Mouse (Mus musculus) monocyte, adult 5-6 weeks (primary cell): ENCODE measurements around the gene Adamts7. TPM values are rescaled to one million over a fixed set of nuclear protein-coding genes. Genes with fewer than 3 reads are reported as not detected.

ENCODE experiments used
- ATAC-seq: fragments of 153-309, 156-312 bp; replicated peaks from 2 replicates; pipeline ENCODE4 v1.8.0; 2017; ENCODE audit warnings: mild to moderate bottlenecking; ENCODE audit not compliant: low TSS enrichment, insufficient number of reproducible peaks, severe bottlenecking, poor library complexity, low FRiP score
- total RNA-seq: library from RNA; stranded (forward); fragments of 200-1000, 200-491, 200-594 nt; gene quantifications from 3 replicates; pipeline ENCODE4 v1.2.3, GENCODE M21; 2017

Adamts7 gene
- total RNA-seq, 1 experiment from 2014 or later, result not detected

DNA sequence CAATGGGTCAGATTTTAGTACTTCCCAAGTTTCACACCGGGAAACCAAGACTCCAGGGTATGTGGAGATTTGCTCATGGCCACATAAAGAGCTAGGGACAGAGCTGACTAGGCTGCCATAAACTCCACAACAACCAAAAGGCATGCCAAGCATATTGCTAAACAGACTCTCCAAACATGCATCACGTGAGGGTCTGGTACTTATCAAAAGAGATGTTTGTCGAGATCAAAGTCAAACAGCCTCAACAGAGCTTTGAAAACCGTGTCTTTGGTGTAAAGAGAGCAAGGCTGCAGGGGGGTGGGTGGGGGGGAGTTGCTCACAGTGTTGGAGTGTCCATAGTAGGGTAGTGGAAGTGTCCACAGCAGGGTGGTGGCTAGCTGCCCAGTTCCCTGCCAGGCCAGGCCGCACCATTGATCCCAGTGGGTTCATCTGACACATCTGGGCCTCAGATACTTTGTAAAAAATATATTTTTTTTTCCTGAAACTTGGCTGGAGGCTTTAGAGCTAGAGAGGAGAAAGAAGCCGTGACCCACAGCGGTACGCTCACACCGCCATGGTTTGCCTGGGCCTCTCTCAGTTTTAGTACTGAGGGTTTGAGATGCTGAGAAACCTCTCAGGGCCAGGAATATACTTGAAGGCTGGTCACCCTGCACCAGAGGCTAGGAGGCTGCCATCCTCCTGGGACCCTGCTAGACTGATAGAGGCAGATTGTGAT lies 26.7 kb upstream of the Adamts7 start:
- ATAC-seq, result no peak

DNA sequence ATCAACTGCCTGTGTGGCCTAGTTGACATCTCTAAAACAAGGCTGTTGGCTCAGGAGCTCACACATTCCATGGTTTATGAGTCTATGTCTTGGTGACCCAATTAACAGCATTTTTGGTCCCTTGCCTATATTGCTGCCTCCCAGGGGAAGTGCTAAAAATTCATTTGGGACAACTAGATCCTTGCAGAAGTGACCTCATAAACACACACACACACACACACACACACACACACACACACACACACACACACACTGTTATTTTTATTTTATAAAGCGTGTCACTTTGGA lies 26.2 kb upstream of the Adamts7 start:
- ATAC-seq, result no peak

DNA sequence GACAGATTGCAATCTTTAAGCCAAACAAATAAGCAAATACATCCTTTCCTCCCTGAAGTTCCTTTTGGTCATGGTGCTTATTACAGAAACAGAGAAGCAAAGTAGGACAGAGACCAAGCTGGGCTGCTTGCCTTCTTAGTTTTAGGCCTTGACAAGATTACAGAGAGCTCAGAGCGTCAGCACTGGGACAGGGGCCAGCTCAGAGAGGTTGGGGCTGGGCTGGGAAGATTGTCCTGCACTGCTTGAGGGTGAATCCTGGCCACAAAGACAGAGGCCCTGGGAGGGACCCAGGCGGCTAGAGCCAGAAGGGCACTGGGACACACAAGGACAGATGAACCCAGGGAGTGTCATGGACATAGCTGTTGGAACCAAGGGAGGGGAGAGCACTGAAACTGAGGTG lies 17.1 kb upstream of the Adamts7 start:
- no peak for ATAC-seq

DNA sequence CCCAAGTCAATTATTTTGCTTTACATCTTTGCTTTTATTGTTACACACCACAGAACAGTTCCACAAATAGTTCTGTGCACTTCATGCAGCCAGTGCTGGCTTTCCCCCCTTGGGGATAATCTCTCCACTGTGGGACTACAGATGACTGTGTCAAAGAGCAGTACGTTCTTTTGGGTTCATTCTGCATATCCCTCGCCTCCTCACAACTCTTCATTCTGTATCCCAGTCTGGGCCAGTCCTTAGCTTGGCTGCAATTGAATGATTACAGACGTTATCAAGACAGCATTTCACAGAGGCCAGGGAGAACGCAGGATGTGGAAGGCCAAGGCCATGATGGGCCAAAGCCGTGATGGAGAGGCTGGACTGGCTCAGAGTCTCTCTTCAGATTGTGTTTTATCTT lies 16.0 kb upstream of the Adamts7 start:
- no peak for ATAC-seq

DNA sequence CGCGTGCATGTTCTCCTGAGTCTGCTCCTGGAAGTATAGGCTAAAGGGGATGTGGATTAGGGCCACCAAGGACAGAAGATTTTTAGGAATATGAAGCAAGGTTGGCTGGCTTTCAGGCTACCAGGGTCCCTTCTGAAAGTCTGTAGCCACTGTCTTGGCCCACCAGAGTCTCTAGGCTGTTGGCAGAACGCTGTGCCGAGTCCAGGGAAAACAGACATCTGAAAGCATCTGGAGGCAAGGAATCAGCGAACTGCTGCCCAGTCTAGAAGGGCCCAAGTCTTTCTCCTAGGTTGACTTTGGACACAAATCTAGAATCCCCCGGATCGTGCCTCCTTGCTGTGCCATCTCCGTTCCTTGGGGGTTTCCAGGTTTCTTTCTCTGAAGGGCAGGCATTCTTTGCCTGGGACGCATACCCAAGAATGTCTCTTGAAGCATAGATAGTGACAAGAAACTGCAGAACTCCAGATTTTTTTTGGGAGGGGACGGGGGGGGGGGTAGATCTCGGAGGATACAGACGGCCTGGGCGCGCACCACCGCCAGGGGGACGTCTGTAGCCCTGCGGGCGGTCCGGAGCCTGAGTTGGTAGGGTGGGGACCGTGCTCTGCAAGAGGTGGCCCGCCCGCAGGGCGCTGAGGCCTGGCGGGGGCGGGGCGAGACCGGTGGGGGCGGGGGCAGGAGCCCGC lies 485 bp upstream of the Adamts7 start:
- ATAC-seq, result no peak

DNA sequence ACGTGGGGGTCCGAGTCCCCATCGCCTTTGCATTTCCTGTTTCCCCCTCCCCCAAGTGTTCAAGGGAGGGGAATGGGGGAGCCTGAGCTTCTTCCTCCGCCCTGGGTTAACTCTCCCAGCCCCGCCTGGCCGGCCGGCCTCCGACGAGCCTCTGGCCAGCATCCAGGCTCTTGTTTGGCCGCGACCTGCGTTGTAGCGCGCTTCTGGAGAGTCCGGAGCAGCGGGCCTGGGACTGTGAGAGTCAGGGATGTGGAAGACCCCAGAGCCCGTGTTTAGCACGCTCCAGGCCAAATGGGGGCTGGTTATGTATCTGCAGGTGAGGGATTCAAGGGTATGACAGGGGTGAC lies 853 bp downstream of the Adamts7 start:
- ATAC-seq, result no peak

DNA sequence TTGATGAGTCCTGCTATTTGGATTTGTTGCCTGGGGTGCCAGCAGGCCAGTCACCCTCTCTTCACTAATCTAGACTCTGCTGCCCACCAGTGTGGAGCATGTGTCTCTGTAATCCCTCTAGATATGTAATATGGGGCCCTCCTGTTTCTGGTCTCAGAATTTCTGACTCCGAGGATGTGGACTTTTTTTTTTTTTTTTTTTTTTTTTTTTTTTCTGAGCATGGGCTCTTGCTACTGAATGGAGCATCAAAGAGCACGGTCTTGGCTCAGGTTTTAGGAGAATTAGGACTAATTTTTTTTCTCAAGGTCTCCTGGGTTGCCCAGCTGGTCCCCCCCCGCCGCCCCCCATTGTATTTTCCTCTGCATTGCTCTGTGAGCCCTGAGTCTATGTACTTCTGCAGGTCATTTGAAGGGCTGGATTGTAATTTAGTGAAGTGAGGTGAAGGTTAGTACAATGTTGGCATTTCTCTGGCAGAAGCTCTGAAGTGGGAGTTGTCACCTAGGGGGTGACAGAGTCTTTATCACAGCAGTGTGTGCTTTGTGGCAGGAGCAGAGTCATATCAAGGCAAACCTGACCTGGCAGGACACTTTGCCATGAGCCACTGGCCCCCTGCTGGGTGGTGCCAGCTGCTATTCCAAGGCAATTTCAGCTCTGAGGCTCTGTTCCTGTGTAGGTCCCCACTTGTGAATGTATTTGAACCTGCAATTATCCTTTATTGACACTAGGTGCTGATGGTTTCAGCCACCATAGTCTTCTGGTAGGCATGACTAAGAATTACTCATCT lies 2.0 kb downstream of the Adamts7 start:
- ATAC-seq, result no peak

DNA sequence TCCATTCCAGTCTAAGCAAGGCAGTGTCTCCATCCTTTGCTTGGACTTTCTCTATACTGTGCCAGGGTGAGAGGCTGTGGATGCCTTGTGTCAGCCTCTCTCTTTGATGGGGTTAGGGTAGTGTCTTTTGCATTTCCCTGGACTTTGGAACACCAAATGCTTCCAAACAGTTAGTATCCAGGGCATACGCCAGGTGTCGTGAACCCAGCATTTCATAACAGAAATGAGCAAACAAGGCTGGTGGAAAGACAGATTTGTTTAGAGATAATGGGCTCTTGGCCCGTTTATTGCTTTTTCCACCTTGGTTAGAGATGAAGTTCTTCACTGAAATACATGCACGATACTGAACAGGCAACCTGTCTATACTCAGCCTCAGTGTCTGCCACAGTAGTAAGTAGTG lies 2.7 kb downstream of the Adamts7 start:
- no peak for ATAC-seq

DNA sequence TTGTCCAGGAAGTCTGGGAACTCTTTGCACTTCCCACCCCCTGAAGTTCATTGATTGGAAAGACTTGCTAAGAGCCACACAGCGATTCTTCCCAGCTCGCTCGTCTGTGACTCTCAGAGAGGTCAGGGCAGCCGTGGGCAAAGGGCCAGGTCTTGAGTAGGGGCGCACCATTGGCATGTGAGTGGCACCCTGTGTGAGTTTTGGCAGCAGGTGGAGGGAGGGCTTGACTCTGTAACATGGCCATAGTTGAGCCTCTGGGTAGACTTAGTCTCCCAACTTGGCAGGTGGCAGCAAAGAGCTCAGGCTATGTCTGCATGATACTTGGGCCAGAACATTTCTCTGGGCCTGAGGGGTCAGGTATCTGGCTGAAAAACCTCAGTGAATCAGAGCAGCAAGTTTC lies 3.7 kb downstream of the Adamts7 start:
- no peak for ATAC-seq

DNA sequence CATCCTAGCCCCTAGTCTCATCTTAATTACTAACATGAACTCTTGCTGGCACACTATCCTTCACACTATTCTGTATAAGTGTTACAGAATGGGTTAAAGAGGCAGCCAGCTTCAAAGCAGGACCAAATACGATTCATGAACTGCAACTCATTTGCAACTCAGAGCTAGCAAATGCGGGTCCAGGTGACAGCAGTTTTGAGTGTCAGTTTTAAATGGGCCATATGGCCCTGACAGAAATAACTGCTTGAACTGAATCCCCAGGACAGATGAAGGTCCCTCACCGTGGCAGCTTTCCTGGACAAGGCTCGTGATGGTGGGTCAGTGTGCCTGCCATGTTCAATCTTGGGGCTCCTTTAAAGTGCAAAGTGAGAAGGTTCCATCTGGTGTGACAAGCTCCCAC lies 7.1 kb downstream of the Adamts7 start:
- no peak for ATAC-seq

DNA sequence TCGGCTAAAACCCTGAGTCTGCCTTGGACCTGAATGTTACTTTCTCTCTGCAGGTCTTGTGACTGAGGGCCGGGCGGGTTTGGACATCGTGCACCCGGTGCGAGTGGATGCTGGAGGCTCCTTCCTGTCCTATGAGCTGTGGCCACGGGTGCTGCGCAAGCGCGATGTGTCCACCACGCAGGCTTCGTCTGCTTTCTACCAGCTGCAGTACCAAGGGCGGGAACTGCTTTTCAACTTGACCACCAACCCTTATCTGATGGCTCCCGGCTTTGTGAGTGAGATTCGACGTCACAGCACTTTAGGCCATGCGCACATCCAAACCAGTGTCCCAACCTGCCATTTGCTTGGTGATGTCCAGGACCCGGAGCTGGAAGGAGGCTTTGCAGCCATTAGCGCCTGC lies 8.6 kb downstream of the Adamts7 start:
- ATAC-seq, result no peak

DNA sequence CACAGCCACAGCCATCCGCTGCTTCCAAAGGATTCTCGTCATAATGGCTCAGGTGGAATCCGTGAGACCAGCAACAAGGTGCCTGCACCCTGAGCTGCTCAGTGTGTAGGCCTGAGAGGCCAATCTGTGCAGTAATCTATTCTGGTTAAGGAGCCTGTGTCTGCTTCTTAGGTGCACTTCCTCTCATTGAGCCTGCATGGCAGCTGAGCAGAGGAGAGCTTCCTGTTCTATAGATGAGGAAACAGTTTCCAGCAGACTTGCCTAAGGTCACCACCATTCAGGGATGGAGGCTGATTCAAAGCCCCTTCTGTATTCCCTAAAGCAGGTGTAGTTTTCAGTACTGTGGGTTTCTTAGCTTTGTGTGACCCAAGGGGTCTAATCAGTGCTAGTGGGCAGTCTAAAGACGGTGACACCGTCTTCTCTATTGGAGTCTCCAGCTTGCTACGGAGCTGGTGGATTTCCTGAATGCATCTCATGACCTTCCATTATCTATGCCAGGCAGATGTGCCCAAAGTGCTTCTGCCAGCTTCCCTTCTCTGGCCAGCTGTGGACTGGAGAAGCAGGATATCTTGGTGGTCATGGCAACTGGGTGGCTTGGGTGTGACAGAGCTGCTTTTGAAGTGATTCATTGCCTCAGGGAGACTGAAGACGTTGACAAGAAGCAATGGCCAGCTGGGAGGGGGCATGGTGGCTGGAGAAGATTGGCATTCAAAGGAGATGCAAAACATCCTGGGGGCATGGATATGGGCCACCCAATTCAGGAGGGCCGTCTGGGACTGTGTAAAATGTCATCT lies 9.9 kb downstream of the Adamts7 start:
- ATAC-seq, result no peak

DNA sequence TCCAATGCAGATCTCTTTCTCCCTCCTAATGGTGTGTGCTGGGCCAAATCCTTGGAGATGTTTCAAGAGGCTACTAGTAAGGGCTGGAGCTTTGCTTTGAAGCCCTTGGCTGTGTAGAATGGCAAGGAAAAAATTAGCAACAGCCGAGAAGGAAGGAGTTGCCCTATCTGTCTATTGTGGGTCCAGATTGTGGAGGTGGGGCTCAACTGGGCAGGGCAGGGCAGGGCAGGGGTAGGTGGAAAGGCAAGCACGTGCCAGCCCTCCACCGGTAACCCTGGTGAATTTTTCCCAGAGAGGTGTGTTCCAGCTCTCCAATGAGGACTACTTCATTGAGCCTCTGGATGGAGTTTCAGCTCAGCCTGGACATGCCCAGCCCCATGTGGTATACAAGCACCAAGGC lies 10.5 kb downstream of the Adamts7 start:
- no peak for ATAC-seq

DNA sequence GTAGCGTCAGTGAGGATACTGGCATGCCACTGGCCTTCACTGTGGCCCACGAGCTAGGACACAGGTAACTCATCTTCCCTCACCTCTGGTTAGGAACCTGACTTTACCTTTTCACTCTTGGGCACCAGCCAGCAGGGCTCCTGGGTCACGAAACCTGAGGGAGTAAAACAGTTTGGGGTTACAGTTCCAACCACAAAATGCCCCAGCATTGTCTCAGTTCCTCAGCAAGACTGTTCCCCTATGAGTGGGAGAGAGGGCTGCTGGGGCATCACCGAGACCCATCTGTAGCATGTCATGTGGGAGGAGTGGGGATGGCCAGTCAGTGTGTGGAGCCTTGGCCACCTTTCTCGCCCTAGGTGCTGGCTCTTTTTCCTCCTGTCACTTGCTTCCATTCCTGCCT lies 16.5 kb downstream of the Adamts7 start:
- ATAC-seq, result no peak

DNA sequence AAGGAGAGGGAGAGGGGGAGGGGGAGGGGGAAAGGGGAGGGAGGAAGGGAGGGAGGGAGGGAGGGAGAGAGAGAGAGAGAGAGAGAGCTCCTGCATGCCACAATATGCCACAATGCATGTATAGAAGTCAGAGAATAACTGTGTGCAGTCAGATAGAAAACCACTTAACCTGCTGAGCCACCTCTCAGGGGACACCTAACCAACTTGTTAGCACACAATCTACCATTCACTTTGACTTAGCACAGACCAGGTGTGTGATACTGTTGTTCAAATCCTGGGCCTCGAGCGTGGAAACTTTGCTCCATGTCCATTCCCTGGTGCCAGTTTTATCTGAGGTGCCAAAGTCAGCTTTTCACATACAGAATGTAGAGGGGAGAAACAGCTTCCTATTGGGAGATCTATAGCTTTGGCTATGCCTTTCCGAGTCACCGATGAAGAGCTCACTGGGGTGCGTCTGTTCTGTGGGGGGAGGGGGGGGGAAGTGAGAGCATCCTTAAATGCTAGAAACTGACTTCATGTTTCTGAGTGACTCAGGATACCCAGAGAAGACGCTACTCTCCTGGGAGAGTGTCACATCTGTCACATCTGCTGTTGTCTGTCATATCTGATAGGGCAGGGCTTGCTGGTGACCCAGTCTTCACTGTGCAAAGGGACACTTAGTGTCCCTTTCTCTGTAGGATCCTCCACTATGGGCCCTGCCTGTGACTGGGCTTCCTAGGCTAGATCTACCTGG lies 19.0 kb downstream of the Adamts7 start:
- no peak for ATAC-seq

DNA sequence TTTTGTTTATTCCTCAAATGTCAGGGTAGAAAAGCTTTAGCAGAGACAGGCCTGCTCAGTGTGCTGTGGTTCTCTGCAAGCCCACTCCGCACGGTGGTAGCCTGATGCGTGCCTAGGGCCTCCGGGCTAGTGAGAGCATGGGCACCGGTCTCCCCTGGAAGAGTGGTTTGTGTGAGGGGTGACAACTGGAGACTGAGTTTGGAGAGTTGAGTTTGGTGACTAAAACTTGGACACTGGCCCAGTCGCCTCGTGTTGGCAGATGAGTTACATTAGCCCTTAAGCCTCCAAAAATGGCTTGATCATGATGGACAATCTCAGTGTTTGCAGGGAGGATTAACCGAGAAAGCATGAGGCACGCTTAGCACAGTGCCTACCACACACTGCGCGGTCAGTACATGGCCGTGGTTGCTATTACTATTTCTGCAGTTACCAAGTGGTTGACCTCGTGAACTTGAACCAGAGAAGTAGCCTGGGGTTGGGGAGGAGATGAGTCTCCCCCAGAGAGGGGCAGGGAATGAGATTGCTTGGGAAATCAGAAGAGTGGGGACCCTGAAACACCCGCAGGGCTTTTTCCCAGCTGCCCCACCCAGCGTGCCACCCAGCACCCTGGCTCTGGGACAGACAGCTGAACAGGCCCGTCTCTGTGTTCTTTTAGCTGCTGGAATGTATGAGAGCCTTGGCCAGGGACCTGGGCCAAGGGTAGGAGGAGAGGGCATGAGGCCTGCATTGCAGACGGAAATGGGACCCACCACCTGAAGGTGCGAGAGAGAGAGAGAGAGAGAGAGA lies 20.0 kb downstream of the Adamts7 start:
- no peak for ATAC-seq

DNA sequence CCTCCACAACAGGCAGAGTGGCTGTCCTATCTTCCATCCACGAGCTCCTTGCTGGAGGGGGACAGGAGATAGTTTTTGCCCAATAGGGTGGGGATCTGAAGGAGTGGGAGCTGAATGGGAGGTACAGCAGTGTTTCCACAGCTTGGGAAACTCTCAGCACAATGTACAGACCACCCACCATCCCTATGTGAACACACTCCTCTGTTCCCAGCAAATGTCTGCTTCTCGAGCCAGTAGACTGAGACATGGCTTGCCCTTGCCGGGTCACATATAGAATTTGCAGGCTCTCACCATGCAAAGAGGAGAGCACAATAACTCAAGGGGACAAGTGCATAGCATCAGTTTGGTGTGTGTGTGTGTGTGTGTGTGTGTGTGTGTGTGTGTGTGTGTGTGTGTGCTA lies 20.7 kb downstream of the Adamts7 start:
- ATAC-seq, result no peak

DNA sequence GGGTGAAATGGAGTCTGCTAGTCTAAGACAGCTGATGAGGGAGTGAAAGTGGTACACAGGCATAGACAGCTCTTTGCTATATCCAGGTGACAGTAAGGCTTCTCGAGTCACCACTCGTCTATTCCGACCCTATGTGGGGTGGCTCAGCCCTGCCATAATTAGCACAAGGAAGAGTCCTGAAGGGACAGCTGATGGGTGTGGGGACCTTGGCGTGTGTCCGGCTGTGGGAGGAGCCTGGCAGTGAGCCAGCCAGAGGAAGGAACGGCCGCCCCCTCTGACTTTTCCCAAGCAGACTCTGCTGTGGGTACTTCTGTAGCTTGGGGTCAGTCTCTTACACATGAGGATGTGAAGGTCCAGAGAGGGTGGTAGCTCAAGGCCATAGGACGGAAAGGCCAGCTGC lies 21.2 kb downstream of the Adamts7 start:
- ATAC-seq, result no peak
